Mouse (Mus musculus): ENCODE results near the gene Ccdc181. TPM values are rescaled to one million over a fixed set of nuclear protein-coding genes. Genes with fewer than 3 reads are reported as not detected.

Ccdc181 gene
- polyA plus RNA-seq, 1 experiment from 2014 or later = 19.5 TPM

Other genes with a start within 250 kb of the Ccdc181 start
- not detected in 2 replicates for gene Sele, start 227.4 kb upstream of the Ccdc181 start, polyA plus RNA-seq (2016; fragmentation: Nextera tagmentation; extraction: Ambion mirVana)
- gene Sell, start 213.6 kb upstream of the Ccdc181 start, polyA plus RNA-seq (2016; fragmentation: Nextera tagmentation; extraction: Ambion mirVana) = not detected in 2 replicates
- gene Selp, start 160.3 kb upstream of the Ccdc181 start, polyA plus RNA-seq (2016; fragmentation: Nextera tagmentation; extraction: Ambion mirVana) = not detected in 2 replicates
- 0.15 and 0.18 TPM in 2 replicates for gene F5, start 123.7 kb upstream of the Ccdc181 start, polyA plus RNA-seq (2016; fragmentation: Nextera tagmentation; extraction: Ambion mirVana)
- 10.8 and 11.5 TPM in 2 replicates for gene Slc19a2, start 26.5 kb upstream of the Ccdc181 start, polyA plus RNA-seq (2016; fragmentation: Nextera tagmentation; extraction: Ambion mirVana)
- gene Nme7, start 28.5 kb downstream of the Ccdc181 start, polyA plus RNA-seq (2016; fragmentation: Nextera tagmentation; extraction: Ambion mirVana) = 37.0 and 37.1 TPM in 2 replicates
- gene Blzf1, start 31.9 kb downstream of the Ccdc181 start, polyA plus RNA-seq (2016; fragmentation: Nextera tagmentation; extraction: Ambion mirVana) = 27.3 and 28.9 TPM in 2 replicates
- 28.6 and 29.7 TPM in 2 replicates for gene Atp1b1, start 182.8 kb downstream of the Ccdc181 start, polyA plus RNA-seq (2016; fragmentation: Nextera tagmentation; extraction: Ambion mirVana)

Measured in forebrain, embryonic 12.5 days (tissue).